ENCODE assay signal across 9 mouse cellular contexts in the genomic region with DNA sequence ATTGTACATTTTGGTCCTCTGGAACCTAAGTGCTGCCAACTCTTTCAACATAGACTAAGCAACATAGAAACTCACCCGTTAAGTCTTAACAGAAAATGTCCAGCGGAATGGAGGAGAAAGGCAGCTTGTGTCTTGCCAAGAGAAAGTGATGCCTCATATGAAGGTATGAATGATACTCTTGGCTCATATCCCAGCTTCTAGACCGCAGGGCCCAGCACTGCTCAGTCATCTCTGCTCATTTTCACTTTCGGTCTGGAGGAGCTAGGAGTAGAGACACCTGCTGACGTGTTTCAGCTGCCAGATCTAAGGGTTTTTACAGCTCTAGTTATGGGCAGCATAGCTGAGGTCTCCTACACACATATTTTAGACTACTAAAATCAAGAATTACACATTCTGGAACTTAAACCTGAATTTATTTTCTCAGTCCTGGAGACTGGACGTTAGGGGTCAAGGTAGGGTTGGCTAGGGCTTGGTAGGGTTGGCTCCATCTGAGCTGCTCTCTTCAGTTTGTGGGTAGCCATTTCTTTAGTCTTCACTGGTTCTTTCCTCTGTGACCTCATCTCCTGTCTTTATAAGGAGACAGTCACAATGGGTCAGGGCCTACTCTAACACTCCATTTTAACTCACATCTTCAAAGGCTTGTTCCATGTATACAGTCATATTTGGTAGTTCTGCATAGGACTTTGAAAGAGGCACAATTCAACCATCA.
A peak's percentile ranks its signal among the peaks of the same experiment; 100 is the strongest.
DNase-seq lines count a peak whose midpoint lies in the region; ATAC-seq and TF ChIP-seq lines count a peak whose summit lies in the region.
"Had no signal": no experiment of that assay in that cellular context is flagged by ENCODE, and none has a peak within 500 bp of the region (broad histone marks: within the 10 kb centered on the region; RNA-seq: fewer than 3 reads in every experiment).

No protein-coding gene starts in this region.

- H3K27me3 ChIP-seq in heart, embryonic 15.5 days: no peaks in the 10 kb centered on the region
- H3K27me3 ChIP-seq in C2C12 (ENCODE audit: control insufficient read depth, insufficient read depth, insufficient read length): no peaks in the 10 kb centered on the region
- no peaks in the 10 kb centered on the region for H3K27me3 ChIP-seq in myocyte (ENCODE audit: control insufficient read depth, insufficient read depth, insufficient read length)

- H3K27ac ChIP-seq in heart, embryonic 15.5 days: no peak overlapping the region
- H3K27ac ChIP-seq: liver, embryonic 14.5 days had no signal

- peak; percentile 45; the same call in 1 of the 2 replicates for ATAC-seq in heart, embryonic 15.5 days (replicated peaks; ENCODE audit: insufficient number of reproducible peaks, insufficient read depth, low FRiP score, low read depth)

- no peak overlapping the region for H3K4me3 ChIP-seq in heart, embryonic 15.5 days
- H3K4me3 ChIP-seq in C2C12 (ENCODE audit: insufficient read depth, poor library complexity, severe bottlenecking) (no peak overlapping the region), myocyte (no peak overlapping the region)

- DNase-seq in heart, postnatal 10 days: no peak
- peak; percentile 63 for DNase-seq in brain, adult 2 months (ENCODE audit: low read depth, low spot score)
- no peak for DNase-seq in MN1 (ENCODE audit: low spot score)
- DNase-seq in B cell, adult 2 months: no peak
- DNase-seq in frontal cortex, postnatal 25 days (ENCODE audit: low spot score in 2 of 2): no peak

- WGBS in heart, embryonic 15.5 days: 60% methylated on average over 6 of the region's 6 CpGs

- no peak overlapping the region for H3ac ChIP-seq in C2C12 (ENCODE audit: control insufficient read depth, insufficient read length, low read depth)
- H3ac ChIP-seq in myocyte (ENCODE audit: control insufficient read depth, insufficient read length): no peak overlapping the region

- H3K79me3 ChIP-seq in C2C12 (ENCODE audit: low read depth): peaks cover 3% of the 10 kb centered on the region

- H3K9ac ChIP-seq in heart, embryonic 15.5 days: no peak overlapping the region
- H3K9ac ChIP-seq: liver, embryonic 14.5 days had no signal

- no peak for TF ChIP-seq POLR2A in myocyte (IDR thresholded peaks at IDR 0.05; ENCODE audit: insufficient read length, low read depth)

- no peaks in the 10 kb centered on the region for H3K36me3 ChIP-seq in heart, embryonic 15.5 days
- H3K36me3 ChIP-seq in C2C12 (ENCODE audit: control insufficient read depth, insufficient read depth) (no peaks in the 10 kb centered on the region), myocyte (ENCODE audit: control insufficient read depth, insufficient read depth) (no peaks in the 10 kb centered on the region)

- no peaks in the 10 kb centered on the region; the same call in none of the 2 replicates for H3K4me1 ChIP-seq in heart, embryonic 15.5 days (replicated peaks)

- H3K79me2 ChIP-seq in C2C12 (ENCODE audit: control insufficient read depth, insufficient read depth) (peaks cover 15% of the 10 kb centered on the region), myocyte (ENCODE audit: control insufficient read depth, insufficient read depth) (no peaks in the 10 kb centered on the region)

- H3K9me3 ChIP-seq in heart, embryonic 15.5 days (replicated peaks): no peaks in the 10 kb centered on the region

- intact Hi-C loops in heart, postnatal 10 days (cut with DNase I): loop anchor here (10.0 kb wide), 1 partner anchor 165 kb away; no protein-coding TSS in a partner anchor

- TF ChIP-seq CTCF in C2C12 (IDR thresholded peaks at IDR 0.05; ENCODE audit: control insufficient read depth, insufficient read depth, insufficient read length): no peak

- H3K4me2 ChIP-seq in heart, embryonic 15.5 days: no peak overlapping the region
- H3K4me2 ChIP-seq in myocyte (ENCODE audit: low read depth): peak overlapping the region; percentile 55

TF ChIP-seq in C2C12, 6 proteins besides CTCF, POLR2A, EP300 and RAD21:
- TF ChIP-seq MAX (IDR thresholded peaks at IDR 0.05) (no peak), MYOG (IDR thresholded peaks at IDR 0.05; ENCODE audit: control insufficient read depth, extremely low read depth, insufficient read length) (no peak), USF1 (IDR thresholded peaks at IDR 0.05; ENCODE audit: low read depth) (no peak), MYOD1 (IDR thresholded peaks at IDR 0.05; ENCODE audit: control insufficient read depth, insufficient read length, low read depth) (peak; percentile 68), CEBPB (IDR thresholded peaks at IDR 0.05; ENCODE audit: low read depth) (no peak)
TF ChIP-seq in C2C12: peak in this region for 1.

TF ChIP-seq in myocyte, 11 proteins besides CTCF, POLR2A, EP300 and RAD21:
- TF ChIP-seq POLR2AphosphoS2 (IDR thresholded peaks at IDR 0.05; ENCODE audit: insufficient read length, low read depth) (no peak), MYOD1 (IDR thresholded peaks at IDR 0.05; ENCODE audit: control insufficient read depth in 1 of 3, insufficient read length in 2 of 3, low read depth in 2 of 3) (peak in 2 of 3 experiments; percentile 54 to 70)
TF ChIP-seq in myocyte: peak in this region for 1.
